Mouse (Mus musculus) cerebellum, postnatal 36 days (tissue): ENCODE measurements at regions not wholly inside any gene's neighbourhood (a gene's known extent, or its start where the extent isn't known, plus 50 kb on each side); places are given as distances from the start of the nearest gene placed in this dataset.

Experiments used
- DNase-seq, 2 experiments: peaks; one replicate each; pipeline ENCODE4 v3.0.0; 2021 to 2022; ENCODE audit warnings: mixed read lengths in 2 of 2

DNA sequence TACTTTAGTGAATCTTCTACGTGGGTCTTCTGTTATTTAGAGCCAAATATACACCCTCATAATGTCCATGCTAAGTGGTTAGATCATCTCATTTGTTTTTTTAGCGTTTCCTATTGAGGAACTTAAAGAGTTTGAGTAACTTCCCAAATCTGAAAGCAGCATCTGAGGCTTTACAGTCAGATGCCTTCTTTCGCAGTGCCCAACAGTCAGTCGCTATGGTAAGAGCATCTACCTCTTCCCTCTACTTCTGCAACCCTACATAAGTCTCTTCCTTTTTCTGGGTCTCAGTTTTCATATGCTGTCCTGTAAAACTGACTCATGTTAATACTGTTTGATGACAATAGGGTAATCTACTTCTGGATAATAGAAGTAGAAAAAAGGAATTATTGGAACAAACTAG lies 146.8 kb downstream of the Ktn1 start:
- DNase-seq, result no peak

- no peak for DNase-seq
These were observed 150.0 kb downstream of the Ktn1 start for GRCm38 (mm10) chr14:47798203-47798602.

DNA sequence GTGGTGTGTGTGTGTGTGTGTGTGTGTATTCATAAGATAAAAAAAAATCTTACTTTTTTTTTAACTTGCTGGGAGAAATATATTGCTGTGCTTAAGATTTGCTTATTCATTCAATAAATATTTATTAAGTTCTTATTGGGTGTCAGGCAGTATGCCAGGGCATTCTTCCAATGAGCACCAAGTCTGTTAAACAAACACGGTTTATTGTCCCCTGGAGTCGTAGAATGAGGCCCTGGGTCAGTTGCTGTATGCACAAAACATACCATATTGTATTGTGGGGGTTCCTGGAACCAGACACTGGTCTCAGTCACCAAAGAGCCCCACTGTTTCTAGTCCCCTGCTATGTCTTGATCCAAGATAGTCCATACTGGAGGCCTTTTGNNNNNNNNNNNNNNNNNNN lies 151.3 kb downstream of the Ktn1 start:
- no peak for DNase-seq

DNA sequence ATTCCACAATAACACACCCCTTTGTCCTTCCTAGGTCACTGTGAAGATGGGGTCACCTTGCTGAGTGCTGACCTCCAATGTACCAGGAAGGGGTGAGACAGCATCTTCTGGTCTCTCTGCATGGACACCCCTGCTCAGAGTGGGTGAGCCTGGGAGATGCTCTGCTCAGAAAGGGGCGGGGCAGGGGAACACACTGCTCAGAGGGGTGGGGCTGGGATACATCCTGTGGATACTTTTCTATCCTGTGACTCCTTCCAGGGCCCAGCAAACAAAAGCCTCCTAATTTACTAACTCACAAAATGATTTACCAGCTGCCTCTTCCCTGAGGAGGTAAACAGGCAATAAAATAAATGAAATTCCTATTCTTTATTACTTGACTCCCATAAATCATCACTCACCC lies 157.0 kb downstream of the Ktn1 start:
- no peak for DNase-seq

- no peak for DNase-seq
These were observed 157.7 kb downstream of the Ktn1 start for GRCm38 (mm10) chr14:47805771-47806535.

DNA sequence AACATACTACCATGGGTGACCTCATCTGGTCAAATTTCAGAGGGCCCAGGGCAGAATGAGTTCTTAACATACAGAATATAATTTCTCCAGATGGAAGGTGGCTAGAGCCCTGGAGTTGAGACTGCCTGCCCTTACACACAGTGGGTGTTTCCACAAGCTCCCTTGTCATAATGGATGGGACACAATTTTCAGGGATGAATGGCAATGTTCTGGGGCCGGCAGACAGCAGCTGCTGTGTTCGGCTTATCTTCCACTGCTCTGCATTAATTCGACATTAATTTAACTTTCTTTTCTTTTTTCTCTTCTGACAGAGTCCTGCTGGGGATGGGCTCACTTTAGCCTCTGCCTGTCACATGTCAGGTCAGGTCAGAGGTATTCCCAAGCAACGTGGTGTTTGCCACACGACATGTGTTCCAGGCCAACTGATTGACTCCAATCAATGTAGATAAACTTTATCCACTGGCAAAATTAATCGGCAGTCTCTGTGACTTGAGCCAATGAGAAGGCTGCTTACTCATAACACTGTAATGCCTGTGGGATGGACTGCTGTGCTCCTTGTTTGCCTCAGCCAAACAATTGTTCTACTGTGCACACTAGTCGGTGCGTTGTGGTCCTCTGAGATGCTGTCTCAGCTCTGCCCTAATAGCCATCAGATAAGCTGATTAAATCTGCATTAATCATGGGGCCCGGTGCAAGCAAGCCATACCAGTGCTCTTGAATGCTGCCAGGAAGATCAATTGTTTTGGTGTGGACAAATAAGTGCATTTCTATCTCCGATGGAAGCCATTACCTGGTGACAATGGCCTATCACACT lies 160.1 kb downstream of the Ktn1 start:
- no peak for DNase-seq

DNA sequence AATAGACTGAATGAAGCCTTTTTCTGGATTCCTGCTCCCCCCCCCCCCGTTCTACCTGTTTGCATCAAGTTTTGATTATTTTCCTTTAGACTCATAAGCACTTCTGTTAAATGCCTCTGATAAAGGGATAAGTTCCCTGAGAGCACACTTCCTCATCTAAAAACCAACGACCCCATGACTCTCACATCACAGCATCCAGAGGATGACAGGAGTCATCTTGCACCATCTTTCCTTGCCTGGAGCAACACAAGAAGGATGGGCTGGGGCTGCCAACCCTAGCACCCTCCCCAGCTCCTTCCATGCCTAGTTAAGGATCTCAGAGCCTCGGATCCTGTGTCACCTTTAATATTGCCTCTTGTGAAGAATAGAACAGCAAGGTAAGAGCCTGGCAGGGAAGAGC lies 170.0 kb downstream of the Ktn1 start:
- DNase-seq, result no peak

GRCm38 (mm10) chr14:47818641-47819040 lies 170.4 kb downstream of the Ktn1 start:
- DNase-seq, result no peak

- DNase-seq, result no peak
These were observed 172.4 kb downstream of the Ktn1 start for GRCm38 (mm10) chr14:47820571-47821143.

GRCm38 (mm10) chr14:47823182-47823581 lies 174.9 kb downstream of the Ktn1 start:
- DNase-seq, result no peak

DNA sequence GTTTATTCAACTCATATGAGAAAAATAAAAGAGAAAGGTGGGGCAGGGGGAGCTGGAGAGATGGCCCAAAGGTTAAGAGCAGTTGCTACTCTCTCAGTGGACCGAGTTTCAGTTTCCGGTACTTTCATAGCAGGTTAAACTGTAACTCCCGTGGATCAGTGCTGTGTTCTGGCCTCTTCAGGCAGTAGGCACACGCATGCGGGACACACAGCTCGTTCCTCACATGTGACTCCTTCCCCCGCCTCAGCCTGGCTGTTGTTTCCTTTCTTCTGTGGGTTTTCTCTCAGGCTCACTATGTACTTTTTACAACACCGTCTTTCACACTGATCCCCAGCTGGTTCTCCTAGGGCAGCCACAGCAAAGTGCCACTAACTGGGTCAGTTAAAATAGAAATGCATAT lies 175.4 kb downstream of the Ktn1 start:
- no peak for DNase-seq

GRCm38 (mm10) chr14:47825446-47825956 lies 177.3 kb downstream of the Ktn1 start:
- DNase-seq, result no peak

GRCm38 (mm10) chr14:47826545-47826944 lies 178.3 kb downstream of the Ktn1 start:
- DNase-seq, result no peak

DNA sequence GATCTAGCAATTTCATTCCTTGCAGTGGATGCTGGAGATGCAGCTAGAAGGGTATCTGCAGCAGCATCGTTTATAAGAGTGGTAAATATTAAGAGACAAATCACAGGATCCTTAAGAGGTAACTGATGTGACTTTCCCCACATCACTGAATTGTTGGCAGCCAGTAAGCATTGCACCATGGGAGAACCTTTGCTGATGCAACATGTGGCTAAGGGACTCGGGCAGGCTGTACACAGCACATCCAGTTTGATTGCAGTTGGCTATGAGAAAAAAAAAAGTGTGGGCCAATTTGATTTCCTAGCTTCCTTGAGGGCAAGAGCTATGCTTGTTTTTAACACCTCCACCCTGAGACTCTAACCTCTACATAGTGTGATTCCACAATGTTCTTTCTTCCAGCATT lies 179.4 kb downstream of the Ktn1 start:
- DNase-seq, result no peak

DNA sequence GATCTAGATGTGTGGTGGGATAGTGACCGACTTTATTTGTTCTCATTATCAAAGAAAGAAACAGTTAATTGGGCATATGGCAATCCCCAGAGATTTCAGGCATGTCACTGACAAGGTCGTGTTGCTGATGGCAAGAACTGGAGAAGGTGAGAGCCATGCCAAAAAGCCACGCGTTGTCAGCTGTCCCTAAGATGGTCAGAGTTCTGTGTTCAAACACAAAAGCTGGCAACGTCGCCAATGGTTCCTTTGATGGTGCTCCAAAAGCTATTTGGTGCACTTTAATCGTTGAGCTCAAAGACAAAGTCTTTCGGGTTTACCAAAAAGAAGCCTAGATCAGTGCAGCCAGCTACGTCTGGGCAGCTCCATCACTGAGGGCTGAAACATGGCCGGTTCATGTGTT lies 185.4 kb downstream of the Ktn1 start:
- DNase-seq, result no peak

DNA sequence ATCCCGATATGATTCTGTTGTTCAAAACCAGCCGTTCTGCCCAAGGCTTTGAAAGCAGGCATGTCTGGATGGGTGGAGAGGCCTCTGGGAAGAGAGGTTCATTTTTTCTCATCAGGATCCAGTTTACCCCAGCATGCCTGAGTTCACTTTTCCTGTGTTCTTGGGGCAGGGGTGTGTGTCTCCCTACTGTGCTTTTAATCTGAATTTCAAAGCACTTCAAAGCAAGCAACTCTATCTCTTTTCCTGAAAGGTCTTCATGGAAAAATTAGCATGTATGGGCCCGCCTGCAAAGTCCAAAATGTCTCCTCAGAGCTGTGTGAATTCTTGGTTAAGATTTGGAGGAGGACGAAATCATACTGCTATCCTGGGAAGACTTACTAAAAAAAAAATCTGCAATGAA lies 187.2 kb downstream of the Ktn1 start:
- no peak for DNase-seq

GRCm38 (mm10) chr14:47839493-47840215 lies 191.4 kb downstream of the Ktn1 start:
- no peak for DNase-seq

- DNase-seq, result no peak
These were observed 196.1 kb downstream of the Ktn1 start for GRCm38 (mm10) chr14:47844366-47844765.

- DNase-seq, result no peak
These were observed 200.6 kb downstream of the Ktn1 start for GRCm38 (mm10) chr14:47848861-47849260.

GRCm38 (mm10) chr14:47856280-47856765 lies 208.1 kb downstream of the Ktn1 start:
- DNase-seq, result no peak

- DNase-seq, result no peak
These were observed 209.0 kb downstream of the Ktn1 start for GRCm38 (mm10) chr14:47857271-47857670.

DNA sequence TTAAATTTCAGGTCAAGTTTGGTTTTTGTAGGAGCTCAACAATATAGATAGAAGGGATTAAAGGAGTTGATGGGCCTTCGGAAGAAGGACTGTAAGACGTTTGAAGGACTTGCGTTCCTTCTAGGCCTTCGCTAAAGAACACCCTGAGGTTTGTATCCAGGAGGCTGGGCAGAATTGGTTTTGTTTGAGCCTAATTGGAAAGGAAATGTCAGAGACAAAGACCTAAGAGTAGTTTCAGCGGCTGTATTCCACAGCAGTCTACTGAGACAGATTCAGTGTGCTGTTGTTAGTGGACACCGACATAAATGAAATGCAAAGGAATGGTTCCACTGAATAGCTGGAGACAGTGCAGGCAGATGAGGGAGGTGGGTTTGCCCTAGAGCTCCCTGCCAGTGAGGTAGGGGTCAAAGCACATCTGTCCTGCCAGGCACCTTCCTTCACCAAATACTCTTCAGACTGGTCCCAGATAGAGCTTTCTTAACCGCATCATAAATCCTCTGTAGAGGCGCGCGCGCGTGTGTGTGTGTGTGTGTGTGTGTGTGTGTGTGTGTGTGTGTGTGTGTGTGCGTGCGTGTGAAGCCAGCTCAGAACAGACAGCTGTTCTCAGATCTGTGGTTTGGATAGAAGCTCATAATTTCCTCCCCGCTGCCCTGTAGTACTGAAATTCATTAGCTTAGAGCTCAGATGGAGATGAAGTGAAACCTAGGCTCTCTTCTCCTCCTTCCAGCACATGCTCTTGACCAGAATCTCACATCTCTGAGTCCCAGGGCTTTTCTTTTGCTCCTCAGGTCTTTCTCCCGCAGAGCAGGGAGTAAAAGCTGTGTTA lies 209.7 kb downstream of the Ktn1 start:
- DNase-seq, result no peak
